Mouse (Mus musculus) urinary bladder, postnatal 25 days (tissue): ENCODE data around the gene Frs3.
A peak's percentile ranks its signal among the peaks of the same experiment; 100 is the strongest.

Experiments
- DNase-seq: peaks from one replicate; pipeline ENCODE4 v3.0.0; 2022; ENCODE audit warnings: low spot score

Frs3 gene

DNA sequence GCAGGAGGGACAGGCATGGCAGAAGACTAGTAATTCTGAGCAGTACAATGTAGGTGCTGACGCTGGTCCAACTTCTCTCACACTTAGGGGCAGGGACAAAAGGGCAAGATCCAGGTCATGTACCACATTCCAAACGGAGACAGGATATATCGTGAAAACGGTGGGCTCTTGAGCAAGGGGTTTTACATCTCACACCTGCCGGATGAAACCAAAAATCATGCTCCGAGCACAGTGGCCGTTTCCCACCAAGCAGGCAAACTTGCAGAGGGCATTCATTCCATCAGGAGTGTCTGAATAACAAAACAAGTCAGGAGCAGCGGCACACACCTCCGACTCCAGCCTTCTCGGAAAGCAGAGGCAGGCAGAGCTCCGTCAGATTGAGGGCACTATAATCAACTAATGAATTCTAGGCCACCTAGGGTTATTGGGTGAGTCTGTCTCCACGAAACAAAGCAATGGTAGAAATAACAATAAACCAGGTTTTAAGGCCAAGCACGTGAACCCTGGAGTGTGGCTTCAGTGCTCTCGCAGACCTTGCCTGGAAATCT lies 46.8 kb downstream of the Frs3 start:
- no peak for DNase-seq

DNA sequence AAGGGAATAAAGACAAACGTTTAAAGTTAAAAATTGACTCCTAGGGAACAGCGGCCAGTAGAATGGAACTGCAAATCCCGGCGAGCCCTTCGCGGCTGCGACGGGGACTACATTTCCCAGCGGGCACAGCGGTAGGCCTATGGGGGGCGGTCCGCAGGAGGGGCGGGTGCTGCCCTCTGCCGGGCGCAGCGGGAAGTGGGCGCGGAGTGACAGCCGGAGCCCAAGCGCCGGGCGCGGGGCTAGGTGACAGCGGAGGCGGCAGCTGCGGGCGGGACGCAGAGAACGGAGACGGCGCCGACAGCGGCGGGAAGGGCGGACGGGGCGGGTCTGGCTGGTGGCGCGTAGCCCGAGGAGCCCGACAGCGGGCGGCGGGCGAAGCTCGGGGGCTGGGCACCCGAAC lies 48.0 kb downstream of the Frs3 start, which contains the start of gene Tfeb:
Gene Tfeb (plus strand): TSS at position 175 of the 400 bp plus-strand sequence.
- peak; percentile 99 for DNase-seq

DNA sequence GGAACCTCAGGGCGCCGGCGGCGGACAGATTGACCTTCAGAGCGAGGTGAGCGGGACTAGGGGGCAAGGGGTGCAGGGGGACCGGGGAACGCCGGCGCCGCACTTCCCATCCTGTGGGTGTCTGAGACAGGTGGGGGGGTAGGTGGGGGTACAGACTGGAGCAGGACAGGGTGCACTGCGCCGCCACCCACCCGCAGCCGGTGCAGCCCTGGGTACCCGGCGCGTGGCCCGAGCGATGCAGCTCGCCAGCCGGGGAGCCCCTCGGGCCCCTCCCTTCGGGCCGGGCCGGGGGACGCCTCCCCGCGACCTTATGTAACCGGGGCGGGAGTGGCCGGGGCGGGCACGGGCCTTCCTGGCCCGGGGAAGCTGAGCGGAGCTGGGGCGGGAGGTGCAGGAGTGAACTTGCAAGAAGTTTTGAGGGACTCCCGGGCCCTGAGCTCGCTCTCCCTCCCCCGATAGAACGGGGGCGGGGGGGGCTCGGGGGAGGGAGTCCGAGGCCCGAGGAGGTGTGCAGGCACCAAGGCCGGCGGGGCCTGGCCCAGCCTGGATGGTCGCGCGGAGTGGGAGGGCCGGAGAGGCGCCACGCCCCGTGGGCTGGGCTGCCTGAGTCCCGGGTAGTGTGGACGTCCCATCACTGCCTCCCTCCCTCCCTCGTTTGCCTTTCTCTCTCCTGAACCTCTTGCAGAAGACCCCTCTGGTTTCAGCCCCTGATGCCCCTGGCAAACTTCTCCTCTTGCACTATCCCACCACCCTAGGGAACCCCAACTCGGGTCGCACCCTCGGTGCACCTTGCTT lies 48.6 kb downstream of the Frs3 start:
- DNase-seq = peak; percentile 80

DNA sequence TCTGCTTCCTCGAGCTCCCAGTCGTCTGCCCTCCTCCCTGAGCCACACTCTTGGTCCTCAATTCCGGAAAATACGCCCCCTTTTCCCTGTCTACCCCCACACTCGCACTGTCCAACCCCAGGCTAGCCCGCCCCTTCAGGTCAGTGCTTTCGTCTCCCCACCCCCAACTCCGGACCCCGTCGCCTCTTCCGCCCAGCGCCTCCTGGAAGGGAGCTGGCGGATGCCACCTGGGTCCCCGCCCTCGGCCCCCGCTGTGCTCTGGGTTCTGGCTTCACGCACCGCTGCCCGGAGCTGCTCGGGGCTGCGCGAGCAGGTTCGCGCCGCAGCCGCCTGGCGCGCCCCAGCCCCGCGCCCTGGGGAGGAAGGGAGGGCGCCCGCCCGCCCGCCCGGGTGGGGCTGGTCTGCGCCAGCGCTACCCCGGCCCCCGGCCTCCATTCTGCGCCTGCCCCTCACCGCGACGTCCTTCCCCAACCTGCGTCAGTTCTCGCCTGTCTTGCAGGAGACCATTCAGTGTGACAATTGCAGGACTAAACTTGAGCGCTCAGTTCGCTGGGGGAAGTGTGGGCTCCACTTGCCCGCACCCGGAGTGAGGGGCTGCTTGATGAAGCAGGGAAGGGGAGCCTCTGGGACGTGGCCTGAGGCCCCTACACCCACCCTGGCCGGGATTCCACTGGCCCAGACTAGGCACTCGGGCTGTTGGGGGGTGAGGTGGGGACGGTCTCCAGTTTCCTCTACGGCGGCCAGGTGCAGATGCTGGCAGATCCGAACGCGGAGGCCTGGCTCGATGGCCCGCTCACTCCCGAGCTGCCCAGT lies 49.4 kb downstream of the Frs3 start:
- peak; percentile 33 for DNase-seq

DNA sequence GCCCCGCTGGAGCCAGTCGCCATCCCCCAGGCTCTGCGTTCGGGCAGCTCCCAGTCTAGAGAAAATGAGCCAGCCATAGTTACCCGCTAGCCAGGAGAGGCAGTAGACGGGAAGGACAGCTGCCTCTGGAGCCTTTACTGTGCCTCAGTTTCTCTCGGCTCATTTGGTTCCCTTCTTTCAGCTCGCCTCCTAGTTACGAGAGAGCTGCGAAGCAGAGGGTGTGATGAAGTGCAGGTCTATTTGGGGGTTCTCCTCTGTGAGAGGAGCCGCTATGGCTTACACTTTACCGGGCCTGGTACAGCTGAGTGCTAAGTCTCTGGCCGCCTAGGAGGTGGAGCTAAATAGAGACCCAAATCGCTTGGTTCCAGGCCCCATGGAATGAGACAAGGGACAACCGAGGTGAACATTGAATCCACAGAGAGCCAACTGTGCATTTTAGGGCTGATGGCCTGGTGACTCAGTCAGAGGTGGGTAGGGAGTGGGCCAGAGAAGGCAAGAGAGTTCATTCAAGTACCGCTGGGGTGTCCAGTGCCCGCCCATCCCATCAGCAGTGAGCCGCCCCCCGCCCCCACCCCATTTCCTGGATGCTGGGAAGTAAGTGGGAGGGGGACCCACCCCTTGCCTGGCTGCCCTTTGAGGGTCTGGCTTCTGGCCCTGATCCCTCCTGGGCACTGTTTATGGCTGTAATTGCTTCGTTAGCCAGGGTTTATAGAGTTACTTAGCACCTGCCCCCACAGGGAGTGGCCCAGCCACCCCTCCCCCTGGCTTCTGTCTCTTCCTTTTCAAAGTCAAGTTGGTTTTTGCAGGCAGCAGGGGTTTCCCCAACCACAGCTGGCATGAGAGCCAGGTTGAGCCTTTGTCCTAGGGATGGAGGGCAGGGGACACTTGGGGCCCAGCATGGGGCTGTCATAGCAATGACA lies 50.3 kb downstream of the Frs3 start:
- DNase-seq = no peak

DNA sequence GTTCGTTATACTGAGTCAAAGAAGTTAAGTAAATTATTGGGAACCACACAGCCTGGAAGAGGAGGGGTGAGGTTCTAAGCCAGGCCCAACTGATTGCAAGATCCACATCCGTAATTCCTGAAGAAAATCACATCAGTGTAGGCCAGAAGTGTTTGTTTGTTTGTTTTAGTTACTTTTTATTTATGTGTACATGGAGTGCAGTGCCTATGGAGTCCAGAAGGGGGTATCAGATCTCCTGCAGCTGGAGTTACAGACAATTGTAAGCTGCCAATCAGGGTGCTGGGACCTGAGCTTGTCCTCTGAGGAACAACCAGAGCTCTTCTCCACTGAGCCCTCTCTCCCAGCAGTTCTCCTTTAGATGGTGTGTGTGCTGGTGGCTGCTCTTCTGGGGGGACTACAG lies 51.4 kb downstream of the Frs3 start:
- DNase-seq = no peak

DNA sequence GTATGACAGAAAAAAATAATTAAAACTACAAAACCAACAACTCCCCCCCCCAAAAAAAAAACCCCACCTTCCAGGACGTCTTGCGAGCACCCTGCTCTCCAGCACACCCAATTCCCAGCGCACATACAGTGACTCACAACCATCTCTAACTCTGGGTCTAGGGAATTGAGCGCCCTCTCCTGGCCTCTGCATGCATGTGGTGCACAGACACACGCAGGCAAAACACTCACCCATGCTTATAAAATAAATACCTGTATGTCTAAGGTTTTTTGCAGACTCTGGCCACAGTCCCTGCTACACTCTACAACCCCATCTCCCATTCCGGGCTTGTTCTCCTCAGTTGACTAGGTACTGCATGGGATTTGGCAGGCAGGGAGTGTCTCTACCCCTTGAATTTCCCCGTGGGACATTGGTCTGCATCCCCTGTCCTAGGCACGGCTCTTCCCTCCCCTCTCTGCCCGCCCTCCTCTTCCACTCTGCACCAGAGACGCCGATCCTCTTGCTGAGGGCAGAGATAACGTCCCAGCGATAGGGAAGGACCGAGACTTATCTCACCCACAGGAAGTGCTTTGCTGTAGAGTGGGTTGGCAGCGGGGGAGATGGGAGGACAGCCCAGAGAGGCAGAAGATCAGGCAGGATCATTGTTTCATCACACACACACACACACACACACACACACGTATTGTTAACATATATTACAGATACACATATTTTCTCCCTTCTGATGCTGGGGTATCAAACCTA lies 54.3 kb downstream of the Frs3 start:
- no peak for DNase-seq

DNA sequence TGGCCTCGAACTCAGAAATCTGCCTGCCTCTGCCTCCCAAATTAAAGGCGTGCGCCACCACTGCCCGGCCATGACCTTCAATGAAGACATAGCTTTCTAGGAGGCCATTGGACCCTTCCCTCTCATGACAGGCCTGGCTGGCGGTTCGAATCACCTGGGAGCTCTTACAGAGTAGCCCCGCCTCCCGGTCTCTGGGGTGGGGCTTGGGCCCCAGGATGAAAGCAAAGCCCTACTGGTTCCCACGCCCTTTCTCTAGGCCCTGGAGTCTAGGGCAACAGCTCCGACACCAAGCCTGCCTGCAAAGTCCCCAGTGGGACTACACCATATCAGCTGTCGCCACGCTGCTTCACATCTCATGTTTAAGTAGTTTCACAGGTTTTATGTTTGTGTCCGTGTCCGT lies 55.3 kb downstream of the Frs3 start:
- no peak for DNase-seq

DNA sequence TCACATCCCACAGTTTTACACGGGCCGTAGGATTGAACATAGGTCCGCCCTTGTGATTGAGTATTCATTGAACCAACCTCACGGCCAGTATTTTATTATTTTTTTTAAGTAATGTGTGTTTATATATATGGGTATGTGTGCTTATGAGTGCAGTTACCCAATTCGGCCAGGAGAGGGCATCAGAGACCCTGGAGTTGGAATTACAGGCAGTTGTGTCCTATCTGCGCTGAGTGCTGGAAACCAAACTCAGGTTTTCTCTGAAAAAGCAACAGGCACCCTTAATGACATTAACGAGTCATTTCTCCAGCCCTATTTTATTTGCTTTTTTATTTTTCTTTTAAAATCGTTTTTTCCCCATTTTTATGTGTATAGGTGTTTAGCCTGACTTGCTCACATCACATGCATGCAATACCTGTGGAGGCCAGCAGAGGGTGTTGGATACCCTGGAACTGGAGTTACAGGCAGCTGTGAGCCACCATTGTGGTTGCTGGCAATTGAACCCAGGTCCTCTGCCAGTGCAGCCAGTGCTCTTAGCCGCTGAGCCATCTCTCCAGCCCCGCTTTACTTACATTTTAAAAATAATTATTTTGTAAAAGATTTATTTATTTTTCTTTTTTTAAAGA lies 56.0 kb downstream of the Frs3 start:
- DNase-seq = no peak

DNA sequence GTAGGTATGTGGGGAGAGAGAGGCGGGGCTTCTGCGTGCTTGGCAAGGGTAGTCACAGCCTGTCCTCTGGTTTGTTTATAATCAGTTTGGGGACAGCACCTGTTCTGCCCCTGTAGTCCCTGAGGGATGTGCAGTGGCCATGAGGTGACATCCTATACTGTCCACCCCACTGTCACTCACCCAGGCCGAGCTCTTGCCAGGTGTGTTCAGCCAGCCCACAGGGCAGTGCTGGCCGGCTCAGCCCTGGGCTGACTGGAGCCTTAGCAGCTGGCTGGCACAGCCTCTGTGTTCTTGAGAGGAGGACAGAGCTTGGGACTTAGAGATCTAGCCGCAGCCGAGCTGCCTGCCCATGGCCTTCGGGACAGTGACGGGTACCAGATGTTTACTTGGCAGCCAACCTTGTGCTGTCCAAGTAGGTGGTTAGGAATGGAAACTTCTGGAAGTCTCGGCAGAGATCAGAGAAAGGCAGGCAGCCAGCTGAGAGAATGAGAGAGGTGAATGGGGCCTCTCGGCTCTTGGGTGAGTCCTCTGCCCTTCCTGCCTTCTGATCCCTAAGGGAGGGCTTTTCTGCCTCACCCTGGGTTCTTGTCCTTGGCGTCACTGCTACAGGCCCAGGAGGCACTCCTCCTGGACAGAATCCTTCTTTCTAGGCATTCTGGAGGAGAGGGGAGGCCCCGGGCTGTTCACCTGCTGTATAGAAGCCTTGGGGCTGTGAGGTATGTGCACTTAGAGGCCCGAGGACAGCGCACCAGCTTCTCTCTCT lies 60.1 kb downstream of the Frs3 start:
- DNase-seq = peak; percentile 33

DNA sequence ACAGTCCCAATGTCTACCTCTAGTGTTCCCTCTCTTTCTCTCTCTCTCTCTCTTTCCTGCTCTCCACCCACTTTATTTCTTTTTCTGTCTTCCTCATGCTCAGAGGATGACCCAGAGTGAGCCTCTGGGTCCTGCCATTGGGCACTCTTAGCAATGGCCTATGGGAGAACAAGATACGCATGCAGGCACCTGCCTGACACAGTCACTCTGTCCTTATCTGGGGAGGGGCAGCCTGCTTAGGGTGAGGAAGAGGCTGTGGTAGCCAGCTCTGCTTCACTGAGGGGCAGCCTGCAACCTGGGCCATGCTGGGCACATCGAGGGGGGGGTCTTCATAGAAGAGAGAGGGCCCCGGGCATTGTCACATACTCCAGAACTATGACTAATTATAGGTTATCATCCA lies 60.8 kb downstream of the Frs3 start:
- no peak for DNase-seq

DNA sequence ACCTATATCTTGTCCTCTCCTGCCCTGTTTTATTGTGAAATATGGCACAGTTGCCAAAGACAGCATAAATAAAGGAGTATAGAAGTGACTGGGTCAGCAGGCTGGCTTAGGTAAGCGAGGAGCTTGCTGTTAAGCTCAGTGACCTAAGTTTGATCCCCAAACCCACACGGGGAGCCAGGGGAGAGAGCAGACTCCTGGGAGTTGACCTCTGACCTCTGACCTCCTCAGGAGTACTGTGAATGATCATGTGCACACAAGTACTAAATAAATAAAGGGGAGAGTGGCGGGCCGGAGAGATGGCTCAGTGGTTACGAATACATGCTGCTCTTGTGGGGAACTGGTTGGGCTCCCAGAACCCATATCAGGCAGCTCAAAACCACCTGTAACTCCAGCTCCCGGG lies 61.3 kb downstream of the Frs3 start:
- DNase-seq = no peak

DNA sequence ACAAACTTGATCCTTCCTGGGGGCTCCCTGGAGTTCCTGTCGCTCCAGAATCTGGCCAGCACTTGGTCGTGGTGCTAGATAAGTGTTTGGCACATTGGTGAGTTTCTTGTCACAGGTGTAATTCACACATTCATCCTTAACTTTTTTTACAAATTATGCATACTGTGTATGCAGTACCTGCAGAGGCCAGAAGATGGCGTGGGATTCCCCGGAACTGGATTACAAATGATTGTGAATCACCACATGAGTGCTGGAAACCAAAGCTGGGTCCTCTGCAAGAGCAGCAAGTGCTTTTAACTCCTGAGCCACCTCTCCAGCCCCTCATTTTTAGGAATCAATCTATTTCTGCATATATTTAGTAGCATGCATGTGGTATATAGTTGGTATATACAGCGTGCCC lies 63.0 kb downstream of the Frs3 start:
- no peak for DNase-seq

DNA sequence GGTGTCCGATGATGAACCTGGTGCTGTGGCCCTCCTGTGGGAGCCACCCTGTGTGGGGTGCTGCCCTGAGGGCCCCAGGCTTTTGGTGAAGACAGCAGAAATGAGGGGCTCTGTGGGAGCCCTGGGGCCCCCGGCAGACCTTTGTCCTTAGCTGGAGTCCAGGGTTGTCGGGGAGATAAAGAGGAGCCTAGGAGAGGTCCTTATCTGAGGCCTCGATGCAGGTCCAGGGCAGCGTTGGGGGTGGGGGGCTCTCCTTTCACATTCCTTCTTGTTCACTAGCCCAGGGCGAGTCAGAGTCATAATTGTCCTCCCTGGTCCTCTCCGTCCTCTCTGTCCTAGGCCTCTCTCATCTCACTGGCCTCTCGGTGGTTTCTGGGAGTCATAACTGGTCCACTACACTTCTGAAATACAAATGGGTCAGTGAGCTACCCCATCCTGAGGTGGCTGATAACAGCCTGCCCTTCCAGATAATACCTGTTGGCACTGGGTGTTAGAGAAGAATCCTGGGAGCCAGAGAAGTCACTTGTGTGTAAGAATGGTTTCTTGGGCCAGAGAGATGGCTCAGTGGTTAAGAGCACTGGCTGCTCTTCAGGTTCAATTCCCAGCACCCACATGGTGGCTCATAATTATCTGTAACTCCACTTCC lies 64.4 kb downstream of the Frs3 start:
- DNase-seq = no peak
